Mouse (Mus musculus) left cerebral cortex, postnatal 25 days (tissue): ENCODE measurements around the gene Ugt1a1. TPM values are rescaled to one million over a fixed set of nuclear protein-coding genes. Genes with fewer than 3 reads are reported as not detected.

Source experiments
- DNase-seq, 2 experiments: peaks; one replicate each; pipeline ENCODE4 v3.0.0; 2022; ENCODE audit warnings: low spot score in 2 of 2, mixed read lengths in 1 of 2
- intact Hi-C: fragments of 180-260 bp; cut with DNase I; formaldehyde crosslinking; loops from one replicate; pipeline ENCODE4 v1.15.1; 2025
- total RNA-seq, 2 experiments: library from RNA; stranded (reverse); gene quantifications; 2 replicates each; pipeline ENCODE4 v1.2.3; 2021

Gene Ugt1a1
- total RNA-seq, 2 experiments from 2014 or later, result not detected

DNA sequence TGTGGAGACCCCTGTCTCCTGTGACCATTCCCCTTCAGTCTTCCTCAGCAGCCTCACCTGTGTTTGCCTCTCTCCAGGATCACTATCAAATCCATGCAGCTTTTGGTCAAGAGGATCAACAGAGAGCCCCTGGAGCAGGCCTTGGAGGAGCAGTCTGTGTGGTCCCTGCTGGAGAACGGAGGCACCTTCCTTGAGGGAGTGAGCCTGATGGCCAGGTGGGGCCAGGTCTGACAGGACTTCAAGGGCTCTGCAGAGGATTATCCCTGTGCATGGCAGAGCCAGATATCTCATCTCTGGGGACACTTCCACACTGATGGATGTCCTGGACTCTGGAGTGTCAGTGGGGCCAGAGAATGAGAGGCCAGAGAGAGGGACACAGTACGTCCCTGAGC is 43.7 kb downstream of the Ugt1a1 start:
- DNase-seq, result no peak
- intact Hi-C loops, result no loop called here

DNA sequence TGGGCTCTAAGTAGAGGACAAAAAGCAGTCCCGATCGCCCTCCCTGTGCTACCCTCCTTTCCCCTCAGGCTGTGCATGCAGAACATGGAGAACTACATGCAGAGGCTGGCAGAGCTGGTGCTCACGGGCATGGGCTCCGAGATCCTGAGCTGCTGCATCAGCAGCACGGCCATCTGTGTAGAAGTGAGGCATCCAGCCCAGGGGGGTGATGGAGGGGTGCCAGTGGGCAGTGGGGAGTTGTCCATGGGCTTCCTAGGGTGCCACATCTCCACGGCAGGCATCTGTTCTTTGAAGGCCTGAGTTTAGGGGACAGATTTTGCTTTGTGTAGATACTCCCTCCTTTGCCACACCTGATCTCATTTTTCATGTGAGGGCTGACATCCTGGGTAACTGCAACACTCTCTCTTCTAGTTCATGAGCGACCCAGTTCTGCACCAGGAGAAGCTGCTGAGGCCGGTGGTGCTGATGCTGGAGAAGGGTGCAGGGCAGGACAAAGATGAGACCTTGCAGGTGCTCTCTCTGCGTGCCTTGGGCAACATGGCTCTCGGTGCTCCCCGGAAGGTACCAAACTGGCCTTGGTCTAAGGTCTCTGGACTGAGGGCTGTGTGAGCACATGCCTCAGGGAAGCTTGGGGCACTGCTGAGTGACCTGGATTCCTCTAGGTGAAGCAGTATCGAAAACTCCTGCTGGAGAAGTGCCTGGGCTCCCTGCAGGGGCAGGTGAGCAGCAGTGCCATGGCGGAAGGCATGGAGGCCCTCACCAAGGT is 44.4 kb downstream of the Ugt1a1 start:
- intact Hi-C loops, result no loop called here
- DNase-seq, result no peak

DNA sequence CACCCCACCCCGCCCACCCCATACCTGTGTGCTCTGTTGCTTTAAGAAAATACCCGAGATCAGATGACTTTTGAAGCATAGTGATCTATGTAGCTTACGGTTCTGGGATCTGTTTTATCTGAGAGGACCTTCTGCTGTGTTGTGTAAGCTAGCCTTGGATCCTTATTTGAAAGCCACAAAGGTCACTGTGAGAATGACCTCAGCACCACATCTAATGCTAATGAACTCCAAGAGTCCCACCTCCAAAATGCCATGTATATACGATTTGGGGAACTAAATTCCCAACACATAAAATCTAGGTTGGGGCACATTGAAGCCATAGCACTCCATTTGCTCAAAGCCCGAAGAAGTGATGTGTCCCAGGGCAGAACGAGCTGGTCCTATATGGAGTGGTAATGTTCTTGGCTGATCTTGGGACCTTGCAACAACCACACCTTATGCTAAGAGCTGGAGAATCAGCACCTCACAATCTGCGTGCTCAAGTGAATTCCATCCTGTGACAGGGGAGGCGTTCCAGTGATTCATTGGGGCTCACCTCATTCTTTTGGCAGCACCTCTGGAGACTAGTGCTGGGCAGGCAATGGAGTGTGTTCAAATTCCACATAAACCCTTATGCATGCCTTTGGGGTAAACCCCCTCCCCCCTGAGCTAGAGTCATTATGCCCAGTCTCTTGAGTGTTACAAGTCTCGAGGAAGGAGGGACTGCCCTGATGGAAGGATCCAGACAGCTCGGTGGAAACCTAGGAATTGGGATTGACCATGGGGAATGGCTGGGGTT is 45.3 kb downstream of the Ugt1a1 start:
- DNase-seq, result no peak
- intact Hi-C loops, result no loop called here

DNA sequence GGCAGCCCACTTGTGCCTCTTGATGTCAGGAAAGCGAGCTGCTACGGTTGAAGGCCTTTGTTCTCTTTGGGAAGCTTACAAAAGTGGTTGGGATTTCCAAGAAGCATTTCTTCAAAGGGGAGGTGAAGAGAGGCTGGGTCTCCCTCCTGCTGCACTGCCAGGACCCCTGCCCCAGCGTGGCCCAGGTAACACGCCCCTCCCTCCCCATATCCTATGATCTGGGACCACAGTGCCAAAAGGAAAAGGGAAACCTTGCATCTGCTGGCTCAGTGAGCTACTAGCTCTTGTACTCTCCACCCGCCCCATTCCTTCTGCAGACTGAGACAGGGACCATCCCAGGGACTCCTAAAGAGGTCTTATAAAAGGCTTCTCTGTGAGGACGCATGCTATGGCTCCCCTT is 45.9 kb downstream of the Ugt1a1 start:
- intact Hi-C loops, result no loop called here
- no peak for DNase-seq

DNA sequence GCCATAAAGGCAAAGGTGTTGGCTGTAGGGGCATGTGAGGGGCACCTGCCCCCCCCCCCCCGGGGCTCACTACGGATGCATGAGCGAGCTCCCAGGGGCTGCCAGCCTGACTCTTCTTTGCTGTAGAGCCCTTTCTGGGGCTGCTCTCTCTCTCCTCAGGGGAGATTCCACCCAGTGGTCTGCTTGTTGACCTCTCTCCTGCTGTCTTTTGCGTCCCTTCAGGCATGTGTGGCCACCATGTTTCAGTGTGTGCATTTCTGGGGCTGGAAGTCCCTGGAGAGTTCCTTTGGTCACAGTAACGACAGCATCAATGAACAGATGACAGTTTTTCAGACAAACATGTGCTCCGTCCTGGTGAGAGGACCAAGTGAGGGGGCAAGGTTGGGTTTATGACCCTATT is 46.6 kb downstream of the Ugt1a1 start:
- intact Hi-C loops, result no loop called here
- no peak for DNase-seq

DNA sequence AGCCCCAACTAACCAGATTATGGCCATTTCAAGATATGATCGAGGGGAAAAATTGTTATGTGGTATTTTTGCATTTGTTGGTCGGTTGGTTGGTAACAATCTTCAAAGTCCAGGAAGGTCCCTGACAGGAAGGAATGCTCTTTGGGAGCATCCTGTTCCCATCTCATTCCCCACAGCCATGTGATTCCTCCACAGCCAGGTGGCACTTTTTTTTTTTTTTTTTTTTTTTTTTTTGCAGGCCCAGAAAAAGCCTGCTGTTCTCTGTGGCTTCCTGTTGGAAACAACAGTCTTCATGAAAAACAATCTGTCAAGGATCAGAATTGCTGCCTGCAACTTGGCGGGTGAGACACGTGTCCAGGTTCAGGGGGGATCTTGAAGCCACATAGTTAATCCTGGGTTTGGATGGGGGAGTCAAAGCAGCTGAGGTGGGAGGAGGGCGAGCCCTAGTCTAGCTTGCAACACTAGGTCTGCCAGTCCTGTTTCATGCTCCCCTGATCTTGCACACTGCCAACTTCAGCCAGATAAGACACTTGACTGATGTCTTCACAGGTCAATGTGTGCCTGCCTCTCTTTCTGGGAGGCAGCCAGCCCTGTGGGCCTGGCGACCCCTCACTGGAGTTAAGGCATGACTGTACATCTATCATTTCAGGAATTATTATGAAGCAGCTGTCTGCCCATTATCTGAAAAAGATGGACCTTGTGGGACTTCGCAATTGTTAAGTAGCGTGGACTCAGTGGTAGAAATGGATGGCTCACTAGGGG is 47.3 kb downstream of the Ugt1a1 start:
- no peak for DNase-seq
- intact Hi-C loops, result no loop called here

DNA sequence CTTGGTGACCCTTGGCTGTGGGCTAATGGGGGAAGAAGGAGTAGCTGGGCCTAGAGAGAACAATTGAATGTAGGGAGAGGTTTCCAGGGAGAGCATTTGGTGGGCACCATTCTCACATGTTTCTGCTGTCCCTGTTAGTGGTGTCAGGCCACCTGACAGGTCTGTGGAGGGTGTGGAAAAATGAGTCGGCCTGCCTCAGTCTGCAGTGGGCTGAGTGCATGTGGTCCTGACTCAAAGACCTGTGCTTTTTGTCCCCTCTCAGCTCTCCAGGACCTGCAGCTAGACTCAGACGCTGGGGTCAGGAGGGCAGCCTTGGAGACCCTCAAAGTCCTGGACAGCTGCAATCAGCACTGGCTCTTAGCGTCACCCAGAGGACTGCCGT is 47.9 kb downstream of the Ugt1a1 start:
- DNase-seq, result no peak
- intact Hi-C loops, result no loop called here

DNA sequence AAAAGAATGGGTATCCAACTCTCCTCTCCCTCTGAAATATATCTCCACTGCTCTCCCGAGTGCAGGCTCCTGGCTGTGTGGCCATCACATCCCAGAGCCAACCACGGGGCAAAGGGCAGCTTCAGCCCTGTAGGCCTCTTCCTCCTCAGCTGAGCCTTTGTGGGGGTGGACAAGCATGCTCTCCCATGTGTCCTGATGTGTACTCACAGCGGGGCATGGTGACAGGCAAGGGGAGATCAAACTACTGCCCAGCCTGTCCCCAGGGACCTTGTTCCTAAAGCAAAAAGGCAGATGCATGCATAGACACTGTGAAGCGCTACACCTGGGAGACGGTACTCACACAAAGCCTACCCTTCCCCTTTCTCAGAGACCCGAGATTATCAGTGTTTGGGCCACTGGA is 48.4 kb downstream of the Ugt1a1 start:
- DNase-seq, result no peak
- intact Hi-C loops, result no loop called here

DNA sequence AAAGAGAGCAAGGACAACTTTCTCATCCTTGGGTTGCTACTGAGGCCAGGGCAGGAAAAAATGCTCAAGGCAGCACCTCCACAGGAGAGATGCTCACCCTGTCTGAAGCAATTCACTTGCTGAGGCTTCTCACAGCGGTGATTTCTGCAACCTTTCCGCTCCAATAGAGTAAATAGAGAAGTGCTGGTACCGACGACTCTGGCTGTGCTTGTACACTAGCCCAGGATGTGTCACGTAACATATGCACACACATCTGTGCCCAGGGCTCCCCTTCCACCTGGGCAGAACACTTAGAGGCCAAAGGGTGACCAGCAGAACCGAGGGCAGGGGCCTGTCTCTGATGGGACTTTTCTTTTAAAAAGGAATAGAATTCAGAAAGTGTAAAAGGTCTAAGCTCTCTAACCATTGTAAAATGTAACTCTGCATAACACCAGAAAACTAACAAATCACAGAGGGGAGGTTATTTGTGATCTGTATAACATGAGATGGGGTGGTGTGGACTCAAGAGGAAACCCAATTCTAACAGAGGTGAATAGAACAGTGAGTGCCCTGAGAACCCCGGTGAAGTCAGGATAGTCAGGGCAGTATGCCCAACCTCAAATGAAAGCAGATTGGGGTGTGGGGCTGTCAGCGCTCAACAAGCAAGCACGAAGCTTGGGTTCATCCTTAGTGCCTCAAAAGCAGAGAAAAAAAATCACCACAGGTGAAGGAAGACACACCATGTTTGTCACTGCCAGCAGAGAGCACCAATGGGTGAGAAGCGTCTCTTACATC is 49.0 kb downstream of the Ugt1a1 start:
- no peak for DNase-seq
- intact Hi-C loops, result no loop called here

DNA sequence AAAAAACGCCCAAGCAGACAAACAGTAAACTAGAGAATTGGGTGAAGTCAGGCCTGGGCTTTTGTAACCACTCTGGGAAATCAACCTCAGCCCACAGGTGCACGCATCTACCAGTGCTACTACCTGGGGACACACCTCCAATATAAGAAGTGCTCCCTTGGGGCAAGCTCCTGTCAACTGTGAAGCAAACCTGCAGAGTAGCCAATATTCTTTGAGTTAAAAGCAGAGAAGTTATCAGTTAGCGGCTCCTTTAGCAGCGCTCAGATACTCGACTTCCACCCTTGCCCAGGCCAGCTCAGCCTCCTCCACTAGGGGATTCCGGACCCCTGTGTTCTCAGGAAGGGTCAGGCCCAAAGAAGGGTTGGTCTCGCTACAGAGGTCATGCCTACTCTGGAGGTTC is 49.9 kb downstream of the Ugt1a1 start:
- no peak for DNase-seq
- intact Hi-C loops, result no loop called here

DNA sequence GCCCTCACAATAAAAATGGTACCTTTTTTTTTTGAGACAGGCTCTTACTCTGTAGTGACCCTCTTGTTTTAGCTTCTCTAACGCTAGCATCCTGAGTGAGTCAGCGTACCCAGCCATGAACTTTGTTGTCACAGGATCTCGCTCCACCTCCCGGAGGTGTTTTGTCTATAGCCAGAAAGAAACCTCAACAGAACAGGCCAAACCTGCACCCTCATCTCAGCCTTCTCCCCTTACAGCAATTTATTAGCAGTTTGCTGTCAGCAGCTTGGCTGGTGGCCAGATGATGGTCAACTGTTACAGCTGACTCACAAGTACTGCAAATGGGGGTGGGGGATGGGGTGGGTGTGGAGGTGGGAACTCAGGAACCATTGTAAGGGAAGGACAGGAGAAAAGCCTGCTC is 50.5 kb downstream of the Ugt1a1 start:
- DNase-seq, result no peak
- intact Hi-C loops, result no loop called here

DNA sequence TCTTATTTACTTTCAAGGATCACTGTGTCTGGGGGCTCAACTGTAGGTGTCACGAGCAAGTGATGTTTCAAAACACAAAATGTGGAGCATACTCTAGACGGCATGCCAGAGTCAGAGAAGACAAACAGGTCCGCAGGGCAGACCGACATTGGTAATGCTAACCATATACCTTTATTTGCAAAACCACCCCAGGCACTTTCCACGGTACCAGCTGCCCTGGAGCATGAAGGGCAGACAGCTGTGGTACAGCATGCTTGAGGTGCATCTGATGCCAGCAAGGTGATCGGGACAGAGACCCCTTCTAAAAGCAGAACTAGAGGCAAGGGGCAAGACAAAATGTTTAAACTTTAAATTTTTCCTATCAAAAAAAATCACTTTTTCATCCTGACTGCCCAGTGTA is 51.2 kb downstream of the Ugt1a1 start:
- intact Hi-C loops, result no loop called here
- DNase-seq, result no peak

DNA sequence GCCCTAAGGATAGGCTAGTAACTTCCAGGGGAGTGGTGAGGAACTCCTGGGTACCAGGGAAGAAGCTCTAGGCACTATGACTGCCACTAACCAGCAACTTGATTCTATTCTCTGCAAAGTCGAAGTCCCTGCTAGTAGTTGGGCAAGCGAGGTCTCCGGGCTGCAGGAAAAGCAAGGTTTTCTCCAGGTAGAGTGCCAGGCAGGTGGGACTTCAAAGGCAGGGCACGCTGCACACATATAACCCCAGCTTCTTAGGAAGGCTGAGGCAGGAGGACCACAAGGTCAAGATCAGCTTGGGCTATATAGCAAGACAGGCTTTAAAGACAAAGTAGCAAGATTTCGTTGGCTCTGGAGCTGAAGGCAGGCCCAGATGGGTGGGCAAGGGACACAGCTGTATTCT is 52.0 kb downstream of the Ugt1a1 start:
- no peak for DNase-seq
- intact Hi-C loops, result no loop called here

DNA sequence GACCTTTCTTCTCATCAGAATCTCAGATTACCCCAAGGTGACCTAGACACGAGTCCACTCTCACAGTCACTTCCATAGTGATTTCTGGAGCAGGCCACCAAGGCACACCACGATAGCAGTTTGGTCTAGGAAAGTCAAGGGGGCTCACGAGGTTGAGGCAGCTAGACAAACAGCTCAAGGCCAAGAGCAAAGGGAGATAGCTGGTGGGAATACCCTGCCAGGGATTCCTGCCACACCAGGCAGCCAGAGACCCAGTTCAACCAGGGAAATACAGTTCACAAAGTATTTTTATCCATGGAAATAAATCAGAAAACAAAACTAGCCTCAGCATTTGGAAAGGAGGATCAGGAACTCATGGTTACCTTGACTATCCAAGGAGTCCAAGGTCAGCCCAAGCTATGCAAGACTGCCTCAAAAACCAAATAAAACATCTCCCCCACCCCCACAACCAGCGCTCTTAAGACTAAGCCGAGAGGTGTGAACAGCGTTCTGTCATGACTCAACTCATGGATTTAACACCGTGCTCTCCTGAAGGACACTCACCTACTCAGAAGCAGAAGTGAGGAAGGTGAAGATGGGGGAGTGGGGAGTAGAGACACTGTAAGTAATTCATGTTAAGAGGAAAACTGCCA is 52.6 kb downstream of the Ugt1a1 start:
- no peak for DNase-seq
- intact Hi-C loops, result no loop called here

DNA sequence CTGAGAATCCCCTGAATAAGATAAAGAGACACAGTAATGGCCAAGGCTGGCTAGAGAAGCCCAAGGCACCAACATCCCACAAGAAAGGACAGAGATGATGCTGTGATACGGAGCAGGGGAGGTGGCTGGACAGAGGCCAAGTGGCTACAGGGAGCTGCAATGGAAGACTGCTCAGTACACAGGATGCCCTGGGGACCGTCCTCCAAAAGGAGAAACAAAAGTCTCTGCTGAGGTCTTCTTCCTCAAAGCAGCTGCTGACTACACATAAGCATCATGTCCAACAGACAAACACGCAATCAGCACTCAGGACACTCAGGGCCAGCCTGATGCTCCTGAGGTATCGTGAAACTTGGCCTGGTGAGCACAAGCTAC is 53.1 kb downstream of the Ugt1a1 start:
- intact Hi-C loops, result no loop called here
- no peak for DNase-seq

DNA sequence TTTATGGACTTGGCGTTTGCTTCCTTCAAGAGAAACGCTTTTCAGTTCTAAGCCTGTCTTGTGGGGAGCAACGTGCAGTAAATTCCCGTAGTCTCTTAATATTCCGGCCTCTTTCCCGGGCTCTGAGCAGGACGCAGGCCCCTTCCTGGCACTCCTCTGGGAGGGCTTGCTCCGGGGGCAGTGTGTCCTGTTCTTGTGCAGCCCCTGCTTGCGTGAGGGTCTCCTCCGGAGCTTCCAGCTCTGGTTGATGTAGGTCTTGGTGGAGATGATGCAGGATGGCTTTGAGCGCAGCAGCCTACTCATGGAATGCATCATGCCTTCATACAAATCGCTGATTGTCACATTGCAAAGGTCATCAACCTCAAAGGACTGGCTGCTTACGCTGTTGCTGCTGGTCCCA is 54.4 kb downstream of the Ugt1a1 start:
- no peak for DNase-seq
- intact Hi-C loops, result no loop called here

DNA sequence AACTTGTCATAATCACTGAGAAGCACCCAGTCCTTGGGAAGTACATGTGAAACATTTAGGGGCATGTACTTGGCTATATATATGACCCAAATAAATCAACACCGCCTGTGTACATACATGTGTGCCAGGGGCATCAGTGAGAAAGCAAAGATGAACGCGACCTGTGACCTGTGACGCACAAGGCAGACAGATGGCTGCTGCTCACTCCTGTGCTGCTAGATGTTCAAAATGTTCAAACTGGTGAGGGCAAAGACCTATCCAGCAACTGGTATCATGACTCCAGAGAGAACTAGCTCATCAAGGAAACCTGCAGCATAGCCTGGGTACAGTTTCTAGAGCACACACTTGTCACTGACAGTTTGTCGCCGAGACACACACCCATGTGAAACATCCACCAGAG is 55.7 kb downstream of the Ugt1a1 start:
- intact Hi-C loops, result no loop called here
- no peak for DNase-seq

DNA sequence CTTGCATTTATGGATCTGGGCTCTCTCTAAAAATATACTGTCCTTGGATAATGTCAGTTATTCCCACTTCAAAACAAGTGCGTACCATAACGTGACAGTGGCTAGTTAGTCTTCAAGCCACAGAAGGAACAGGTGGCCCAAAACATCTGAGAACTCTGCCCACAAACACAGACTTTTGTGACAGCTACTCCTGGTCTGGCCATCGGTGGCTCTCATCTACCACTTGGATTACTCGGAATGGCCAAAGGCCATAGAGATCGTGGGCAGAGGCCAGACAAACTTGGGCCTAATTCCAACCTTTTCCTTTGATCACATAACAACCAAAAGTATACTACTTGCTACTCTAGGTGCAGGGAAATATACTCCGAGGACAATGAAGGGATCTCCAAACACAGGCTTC is 56.3 kb downstream of the Ugt1a1 start:
- no peak for DNase-seq
- intact Hi-C loops, result no loop called here
